Mouse (Mus musculus): ENCODE measurements around the gene Capza1.
"Not testable (repeated sequence)": the region's sequence is repeated elsewhere in the genome, so short reads cannot be mapped to it uniquely, and the experiment has no call there.

The Capza1 gene

DNA sequence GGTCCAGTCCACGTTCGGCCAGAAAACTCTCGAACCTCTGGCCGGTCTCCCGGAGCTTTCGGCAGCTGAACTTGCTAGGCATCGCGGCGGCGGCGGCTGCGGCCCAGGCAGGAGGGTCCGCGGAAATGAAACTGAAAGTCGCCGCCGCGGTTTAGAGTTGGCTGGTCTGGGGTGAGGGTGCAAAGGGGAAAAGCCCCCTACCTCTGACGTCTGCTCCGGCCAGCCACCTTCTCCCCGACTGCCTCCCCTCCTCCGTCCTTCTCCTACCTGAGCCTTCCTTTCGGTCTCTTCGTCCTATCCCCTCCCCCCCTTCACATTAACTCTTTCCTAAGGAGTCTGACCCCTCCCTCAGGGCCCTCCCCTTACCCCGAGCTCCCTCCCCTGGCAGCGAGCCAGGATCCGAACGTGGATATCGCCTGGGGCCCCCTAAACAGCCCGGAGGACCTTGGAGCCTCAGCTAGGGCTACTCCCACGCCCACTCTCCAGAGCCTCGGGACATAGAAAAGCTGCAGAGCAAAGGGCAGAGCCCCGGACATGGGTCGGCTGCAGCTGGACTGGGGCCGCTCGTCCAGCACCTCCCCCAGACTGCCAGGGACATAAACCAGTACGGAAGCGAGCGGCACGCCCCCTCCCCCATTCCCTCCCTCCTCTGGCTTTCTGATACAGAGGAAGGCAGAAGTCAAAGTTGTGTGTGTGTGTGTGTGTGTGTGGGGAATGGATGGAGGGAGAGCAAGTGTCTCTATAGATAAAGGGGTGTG lies 46.1 kb downstream of the Capza1 start, which contains the start of gene Mov10:
Gene Mov10 (minus strand): TSS at position 573 of the 758 bp plus-strand sequence.
- ATAC-seq (ENCODE audit: insufficient number of reproducible peaks, low FRiP score, low TSS enrichment) = peak; percentile 50

DNA sequence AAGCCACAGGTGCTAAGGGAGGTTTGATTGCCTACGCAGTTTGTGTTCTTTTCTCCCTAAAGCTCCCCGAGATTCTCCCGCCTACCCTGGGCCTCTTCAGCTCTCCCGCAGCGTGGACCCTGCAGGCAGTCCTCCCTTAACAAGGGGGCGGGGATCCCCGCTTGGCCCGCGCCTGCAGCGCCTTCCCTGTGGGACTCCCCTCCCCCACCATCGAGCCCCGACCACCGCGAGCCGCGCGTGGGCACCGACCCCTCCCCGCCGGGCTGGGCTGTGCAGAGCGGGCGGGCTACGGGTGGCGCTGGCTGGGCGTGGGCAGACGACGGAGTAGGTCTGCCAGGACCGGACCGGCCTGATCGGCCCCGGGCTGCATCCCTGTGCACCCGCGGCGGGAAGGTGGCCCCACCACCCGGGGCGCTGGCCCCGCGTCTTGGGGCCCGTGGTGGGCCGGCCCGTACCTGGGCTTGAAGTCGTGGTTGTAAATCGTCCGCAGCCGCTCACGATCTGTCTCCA lies 46.8 kb downstream of the Capza1 start:
- peak; percentile 67; the same call in 1 of the 2 replicates for ATAC-seq (ENCODE audit: insufficient number of reproducible peaks, low FRiP score, low TSS enrichment)

GRCm38 (mm10) chr3:104816130-104816529 lies 48.2 kb downstream of the Capza1 start:
- ATAC-seq (ENCODE audit: insufficient number of reproducible peaks, low FRiP score, low TSS enrichment) = no peak

- no peak for ATAC-seq (ENCODE audit: insufficient number of reproducible peaks, low FRiP score, low TSS enrichment)
Observed at GRCm38 (mm10) chr3:104815346-104815745, 49.0 kb downstream of the Capza1 start.

- ATAC-seq (ENCODE audit: insufficient number of reproducible peaks, low FRiP score, low TSS enrichment) = no peak
Observed at GRCm38 (mm10) chr3:104814746-104815145, 49.6 kb downstream of the Capza1 start.

GRCm38 (mm10) chr3:104813227-104813626 lies 51.1 kb downstream of the Capza1 start:
- not testable (repeated sequence) for ATAC-seq (ENCODE audit: insufficient number of reproducible peaks, low FRiP score, low TSS enrichment)

- ATAC-seq (ENCODE audit: insufficient number of reproducible peaks, low FRiP score, low TSS enrichment) = no peak
Observed at GRCm38 (mm10) chr3:104812254-104812653, 52.1 kb downstream of the Capza1 start.

- no peak for ATAC-seq (ENCODE audit: insufficient number of reproducible peaks, low FRiP score, low TSS enrichment)
Observed at GRCm38 (mm10) chr3:104811752-104812151, 52.6 kb downstream of the Capza1 start.

DNA sequence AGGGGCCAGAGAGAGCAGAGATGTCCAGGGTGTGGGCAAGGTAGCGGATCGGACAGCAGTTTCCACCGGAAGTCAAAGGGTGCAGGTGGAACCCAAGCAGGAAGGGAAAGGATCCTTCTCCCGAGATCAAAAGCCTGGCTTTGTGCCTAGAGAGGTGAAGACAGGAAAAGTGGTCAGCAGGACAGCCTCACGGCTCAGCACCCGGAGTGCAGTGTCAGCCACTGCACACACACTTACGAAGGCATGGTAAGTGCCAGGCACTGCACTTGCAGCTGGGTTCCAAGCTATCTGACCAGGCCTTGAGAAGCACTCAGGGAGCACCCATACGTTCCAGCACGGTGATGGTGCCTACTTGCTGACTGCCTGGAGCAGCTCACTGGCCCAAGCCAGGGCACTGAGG lies 58.8 kb downstream of the Capza1 start:
- no peak for ATAC-seq (ENCODE audit: insufficient number of reproducible peaks, low FRiP score, low TSS enrichment)

DNA sequence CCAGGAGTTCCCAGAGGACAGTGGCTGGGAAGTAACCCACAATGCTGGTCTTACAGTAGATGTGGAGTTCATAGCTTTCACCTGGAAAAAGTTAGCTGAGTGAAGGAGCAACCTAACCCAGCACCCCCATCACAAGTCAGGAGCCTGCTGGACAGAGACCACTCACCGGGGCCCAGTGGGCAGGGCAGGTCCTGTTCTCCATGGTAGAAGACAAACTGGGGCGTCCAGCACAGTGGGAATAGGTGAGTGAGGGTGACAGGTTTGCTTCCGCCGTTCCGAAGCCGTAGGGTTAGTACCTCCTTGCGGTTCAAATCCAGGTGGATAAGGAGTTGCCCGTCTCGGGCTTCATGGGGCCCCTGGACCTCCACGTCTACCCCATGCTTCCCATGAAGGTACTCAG lies 60.0 kb downstream of the Capza1 start:
- no peak for ATAC-seq (ENCODE audit: insufficient number of reproducible peaks, low FRiP score, low TSS enrichment)

- no peak for ATAC-seq (ENCODE audit: insufficient number of reproducible peaks, low FRiP score, low TSS enrichment)
Observed at GRCm38 (mm10) chr3:104801481-104801880, 62.8 kb downstream of the Capza1 start.

DNA sequence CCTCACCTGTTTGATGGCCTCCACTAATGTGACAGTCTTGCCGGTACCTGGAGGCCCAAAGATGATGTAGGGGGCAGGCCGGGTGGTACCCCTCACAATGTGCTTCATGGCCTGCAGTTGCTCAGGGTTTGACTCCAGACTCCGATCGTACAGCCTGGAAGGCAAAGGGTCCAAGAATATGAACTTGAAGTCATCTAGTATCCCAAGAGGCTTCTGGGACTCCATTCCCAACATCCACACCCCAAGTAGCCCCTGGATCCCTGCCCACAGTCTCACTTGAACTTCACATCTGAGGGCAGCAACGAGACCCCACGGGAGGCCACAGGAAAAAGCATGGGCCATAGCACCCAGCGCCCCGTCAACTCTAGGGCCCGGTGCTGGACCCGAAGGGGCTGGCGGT lies 63.6 kb downstream of the Capza1 start:
- no peak for ATAC-seq (ENCODE audit: insufficient number of reproducible peaks, low FRiP score, low TSS enrichment)

- no peak for ATAC-seq (ENCODE audit: insufficient number of reproducible peaks, low FRiP score, low TSS enrichment)
Observed at GRCm38 (mm10) chr3:104796430-104797082, 67.7 kb downstream of the Capza1 start.

GRCm38 (mm10) chr3:104795661-104796340 lies 68.5 kb downstream of the Capza1 start:
- no peak for ATAC-seq (ENCODE audit: insufficient number of reproducible peaks, low FRiP score, low TSS enrichment)

- ATAC-seq (ENCODE audit: insufficient number of reproducible peaks, low FRiP score, low TSS enrichment) = no peak
Observed at GRCm38 (mm10) chr3:104794953-104795470, 69.3 kb downstream of the Capza1 start.

- ATAC-seq (ENCODE audit: insufficient number of reproducible peaks, low FRiP score, low TSS enrichment) = no peak
Observed at GRCm38 (mm10) chr3:104793871-104794828, 70.2 kb downstream of the Capza1 start.

- no peak for ATAC-seq (ENCODE audit: insufficient number of reproducible peaks, low FRiP score, low TSS enrichment)
Observed at GRCm38 (mm10) chr3:104792360-104793270, 71.7 kb downstream of the Capza1 start.

DNA sequence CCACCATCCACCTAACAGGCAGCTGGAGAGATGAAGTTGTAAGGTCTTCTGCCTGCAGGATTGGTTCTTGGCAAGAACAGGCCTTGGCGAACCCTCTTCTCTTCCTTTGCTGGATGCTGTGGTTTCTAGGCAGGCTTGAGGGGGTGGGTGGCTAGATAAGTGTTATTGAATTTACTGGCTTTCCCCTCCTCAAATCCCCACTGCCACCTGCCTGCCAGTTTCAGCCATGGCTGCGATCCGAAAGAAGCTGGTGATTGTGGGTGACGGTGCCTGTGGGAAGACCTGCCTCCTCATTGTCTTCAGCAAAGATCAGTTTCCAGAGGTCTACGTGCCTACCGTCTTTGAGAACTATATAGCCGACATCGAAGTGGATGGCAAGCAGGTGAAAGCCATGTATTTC lies 72.6 kb downstream of the Capza1 start:
- ATAC-seq (ENCODE audit: insufficient number of reproducible peaks, low FRiP score, low TSS enrichment) = no peak

GRCm38 (mm10) chr3:104791017-104791416 lies 73.3 kb downstream of the Capza1 start:
- no peak for ATAC-seq (ENCODE audit: insufficient number of reproducible peaks, low FRiP score, low TSS enrichment)

All from cerebellum, adult (tissue).